Mouse (Mus musculus): ENCODE results near the gene Dkkl1.
A peak's percentile ranks its signal among the peaks of the same experiment; 100 is the strongest.
"Not testable (repeated sequence)": the region's sequence is repeated elsewhere in the genome, so short reads cannot be mapped to it uniquely, and the experiment has no call there.

Dkkl1 gene

GRCm38 (mm10) chr7:45193406-45193805, 18.5 kb downstream of the Dkkl1 start:
- DNase-seq (ENCODE audit: low spot score) = no peak

GRCm38 (mm10) chr7:45192585-45193310, 19.2 kb downstream of the Dkkl1 start:
- DNase-seq (ENCODE audit: low spot score) = no peak

DNA sequence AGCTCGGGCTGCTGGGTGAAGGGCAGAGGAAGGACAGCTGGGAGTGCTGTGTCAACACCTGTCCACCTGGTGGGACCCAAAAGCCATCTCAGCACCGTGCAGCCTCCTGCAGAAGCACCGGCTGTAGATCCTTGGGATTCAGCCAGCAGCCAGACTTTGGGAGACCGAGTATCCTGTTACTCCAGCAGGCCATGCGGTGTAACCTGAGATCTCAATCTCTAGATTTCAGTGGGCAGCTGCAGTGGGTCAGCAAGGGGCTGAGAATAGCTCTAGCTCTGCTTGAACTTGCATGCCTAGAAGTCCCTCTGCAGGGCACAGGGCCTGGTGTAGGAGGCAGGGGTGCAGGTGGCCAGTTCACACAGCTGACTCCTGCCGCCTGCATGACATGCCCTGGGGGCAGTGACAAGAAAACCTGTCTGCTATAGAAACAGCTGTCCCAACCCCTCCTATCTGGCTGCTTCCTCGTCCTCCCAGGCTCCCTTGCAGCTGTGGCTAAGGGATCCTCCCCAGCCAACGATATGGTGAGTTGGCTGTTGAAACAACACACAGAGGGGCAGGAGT, 20.1 kb downstream of the Dkkl1 start:
- DNase-seq (ENCODE audit: low spot score) = no peak

- no peak for DNase-seq (ENCODE audit: low spot score)
Measured at GRCm38 (mm10) chr7:45191161-45191560, 20.8 kb downstream of the Dkkl1 start.

DNA sequence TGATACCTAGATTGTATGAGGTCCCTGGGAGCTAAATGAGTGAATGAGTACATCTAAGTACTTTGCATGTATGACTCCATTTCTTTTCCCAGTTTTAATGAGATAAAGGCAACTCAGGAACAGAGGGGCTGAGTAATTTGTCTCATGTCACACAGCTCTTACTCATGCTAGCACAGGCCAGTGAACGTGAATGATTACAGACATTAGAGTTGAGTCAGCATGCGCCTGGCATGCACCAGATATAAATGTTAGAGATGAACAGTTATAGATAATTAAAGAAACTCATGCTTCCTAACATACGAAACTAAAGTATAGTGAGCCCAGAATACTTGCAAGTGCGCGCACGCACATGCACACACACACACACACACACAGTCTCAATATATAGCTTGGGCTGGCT, 21.8 kb downstream of the Dkkl1 start:
- DNase-seq (ENCODE audit: low spot score) = no peak

- no peak for DNase-seq (ENCODE audit: low spot score)
Measured at GRCm38 (mm10) chr7:45189600-45189999, 22.3 kb downstream of the Dkkl1 start.

- no peak for DNase-seq (ENCODE audit: low spot score)
Measured at GRCm38 (mm10) chr7:45185921-45186320, 26.0 kb downstream of the Dkkl1 start.

- no peak for DNase-seq (ENCODE audit: low spot score)
Measured at GRCm38 (mm10) chr7:45183672-45184071, 28.3 kb downstream of the Dkkl1 start.

DNA sequence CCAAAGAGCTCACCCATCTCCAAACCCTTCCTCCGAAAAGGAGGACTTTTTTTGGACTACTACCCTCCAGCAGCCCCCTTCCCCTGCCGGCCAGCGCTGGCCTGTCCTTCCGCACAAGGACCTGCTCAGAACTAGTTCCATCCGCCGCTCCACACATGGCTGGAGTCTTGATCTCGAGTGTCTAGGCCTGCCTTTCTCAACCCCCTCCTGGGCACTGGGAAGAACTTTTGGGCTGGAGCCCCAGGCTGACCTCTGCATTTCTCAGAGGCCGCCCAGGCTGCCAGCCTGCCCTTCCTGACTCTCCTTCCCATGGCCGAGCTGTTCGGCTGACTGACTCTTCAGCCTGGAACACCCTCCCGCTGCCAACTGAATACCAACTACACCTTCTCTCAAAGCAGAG, 29.3 kb downstream of the Dkkl1 start:
- DNase-seq (ENCODE audit: low spot score) = no peak

GRCm38 (mm10) chr7:45182199-45182601, 29.7 kb downstream of the Dkkl1 start:
- peak; percentile 93 for DNase-seq (ENCODE audit: low spot score)

- no peak for DNase-seq (ENCODE audit: low spot score)
Measured at GRCm38 (mm10) chr7:45181540-45181939, 30.4 kb downstream of the Dkkl1 start.

DNA sequence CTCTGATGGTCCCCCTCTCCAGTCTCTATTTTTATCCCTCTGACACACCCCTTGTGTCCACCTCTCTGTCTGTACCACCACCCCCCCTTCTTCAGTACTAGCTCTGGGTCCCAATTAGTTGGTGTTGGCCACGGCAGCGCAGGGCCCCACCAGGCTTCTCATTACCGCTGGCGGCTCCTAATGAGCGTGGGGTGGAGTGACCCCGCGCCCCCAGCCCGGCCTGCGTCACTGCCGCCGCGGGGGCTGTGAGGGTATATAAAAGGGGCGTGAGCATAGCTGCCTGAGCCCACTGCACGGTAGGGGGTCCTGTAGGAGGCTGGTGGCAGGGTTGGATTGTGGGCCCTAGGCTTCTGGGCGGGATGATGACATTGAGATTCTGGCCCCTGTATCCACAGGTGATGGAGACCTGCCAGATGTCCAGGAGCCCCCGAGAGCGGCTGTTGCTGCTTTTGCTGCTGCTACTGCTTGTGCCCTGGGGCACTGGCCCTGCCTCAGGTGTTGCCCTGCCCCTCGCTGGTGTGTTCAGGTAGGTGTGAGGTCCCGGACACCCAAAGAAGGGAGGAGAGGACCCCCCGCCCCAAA, 31.0 kb downstream of the Dkkl1 start, which contains the start of gene Pth2:
TSS of gene Pth2 (plus strand) at position 100 of the 582 bp plus-strand sequence.
- no peak for DNase-seq (ENCODE audit: low spot score)

- DNase-seq (ENCODE audit: low spot score) = no peak
Measured at GRCm38 (mm10) chr7:45179469-45179868, 32.5 kb downstream of the Dkkl1 start, which contains the start of gene Gfy. TSS of gene Gfy (minus strand) at chr7:45179569.

GRCm38 (mm10) chr7:45178550-45178949, 33.4 kb downstream of the Dkkl1 start:
- DNase-seq (ENCODE audit: low spot score) = no peak

DNA sequence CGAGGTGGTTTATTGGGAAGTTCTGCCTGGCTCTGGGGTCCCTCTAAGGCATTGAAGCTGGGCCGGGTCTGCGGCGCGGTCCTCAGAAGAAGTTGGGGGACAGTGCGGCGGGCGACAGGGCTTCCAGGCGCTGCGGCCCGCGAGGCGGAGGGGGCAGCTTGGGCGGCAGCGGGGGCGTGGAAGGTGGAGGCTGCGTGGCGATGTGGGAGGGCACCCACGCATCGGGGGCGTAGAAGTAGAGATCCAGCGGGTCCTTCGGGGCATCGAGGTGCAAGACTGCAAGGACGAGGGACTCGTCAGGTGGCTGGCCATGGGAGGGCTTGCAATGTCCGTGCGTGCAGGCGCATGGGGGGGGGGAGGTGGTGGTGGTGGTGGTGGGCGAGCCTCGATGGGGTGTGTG, 35.6 kb downstream of the Dkkl1 start:
- DNase-seq (ENCODE audit: low spot score) = no peak

GRCm38 (mm10) chr7:45175929-45176328, 36.0 kb downstream of the Dkkl1 start:
- DNase-seq (ENCODE audit: low spot score) = no peak

DNA sequence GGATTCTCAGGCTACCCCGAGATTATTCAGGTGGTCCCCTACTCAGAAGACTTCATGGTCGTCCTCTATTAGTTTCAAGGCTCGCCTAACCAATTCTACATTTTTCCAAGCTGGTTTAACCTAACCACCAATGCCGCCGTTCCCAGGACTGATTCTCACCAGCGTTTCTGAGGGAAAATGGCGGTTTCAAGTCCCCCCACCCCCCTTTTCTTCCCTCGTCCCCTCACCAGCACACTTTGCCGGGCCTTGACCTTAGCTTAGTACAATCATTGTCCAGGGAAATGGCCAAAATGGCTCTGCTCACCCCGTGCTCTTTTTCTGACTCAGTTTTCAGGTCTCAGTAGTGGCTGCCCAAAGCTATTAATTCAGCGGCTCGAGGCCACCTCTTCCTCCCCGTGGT, 36.5 kb downstream of the Dkkl1 start:
- DNase-seq (ENCODE audit: low spot score) = no peak

DNA sequence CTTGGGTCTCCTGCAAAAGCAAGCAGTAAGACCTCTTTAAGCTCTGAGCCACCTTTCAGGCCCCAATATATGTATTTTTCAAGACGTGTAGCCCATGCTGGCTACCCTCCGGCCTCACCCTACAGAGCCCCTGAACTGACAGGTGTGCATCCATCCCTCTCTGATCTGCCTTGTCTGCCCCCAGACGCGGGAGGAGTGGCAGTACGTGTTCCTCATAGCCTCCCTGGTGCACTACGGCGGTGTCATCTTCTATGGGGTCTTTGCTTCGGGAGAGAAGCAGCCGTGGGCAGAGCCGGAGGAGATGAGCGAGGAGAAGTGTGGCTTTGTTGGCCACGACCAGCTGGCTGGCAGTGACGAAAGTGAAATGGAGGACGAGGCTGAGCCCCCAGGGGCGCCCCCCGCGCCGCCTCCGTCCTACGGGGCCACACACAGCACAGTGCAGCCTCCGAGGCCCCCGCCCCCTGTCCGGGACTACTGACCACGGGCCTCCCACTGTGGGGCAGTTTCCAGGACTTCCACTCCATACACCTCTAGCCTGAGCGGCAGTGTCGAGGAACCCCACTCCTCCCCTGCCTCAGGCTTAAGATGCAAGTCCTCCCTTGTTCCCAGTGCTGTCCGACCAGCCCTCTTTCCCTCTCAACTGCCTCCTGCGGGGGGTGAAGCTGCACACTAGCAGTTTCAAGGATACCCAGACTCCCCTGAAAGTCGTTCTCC, 37.2 kb downstream of the Dkkl1 start:
- DNase-seq (ENCODE audit: low spot score) = no peak

DNA sequence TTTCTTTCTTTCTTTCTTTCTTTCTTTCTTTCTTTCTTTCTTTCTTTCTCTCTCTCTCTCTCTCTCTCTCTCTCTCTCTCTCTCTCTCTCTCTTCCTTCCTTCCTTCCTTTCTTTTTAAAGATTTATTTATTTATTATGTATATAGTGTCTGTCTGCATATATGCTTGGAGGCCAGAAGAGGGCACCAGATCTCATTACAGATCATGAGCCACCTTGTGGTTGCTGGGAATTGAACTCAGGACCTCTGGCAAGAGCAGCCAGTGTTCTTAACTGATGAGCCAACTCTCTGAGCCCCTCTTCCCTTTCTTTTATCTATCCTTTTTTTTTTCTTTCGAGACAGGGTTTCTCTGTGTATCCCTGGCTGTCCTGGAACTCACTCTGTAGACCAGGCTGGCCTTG, 38.2 kb downstream of the Dkkl1 start:
- not testable (repeated sequence) for DNase-seq (ENCODE audit: low spot score)

DNA sequence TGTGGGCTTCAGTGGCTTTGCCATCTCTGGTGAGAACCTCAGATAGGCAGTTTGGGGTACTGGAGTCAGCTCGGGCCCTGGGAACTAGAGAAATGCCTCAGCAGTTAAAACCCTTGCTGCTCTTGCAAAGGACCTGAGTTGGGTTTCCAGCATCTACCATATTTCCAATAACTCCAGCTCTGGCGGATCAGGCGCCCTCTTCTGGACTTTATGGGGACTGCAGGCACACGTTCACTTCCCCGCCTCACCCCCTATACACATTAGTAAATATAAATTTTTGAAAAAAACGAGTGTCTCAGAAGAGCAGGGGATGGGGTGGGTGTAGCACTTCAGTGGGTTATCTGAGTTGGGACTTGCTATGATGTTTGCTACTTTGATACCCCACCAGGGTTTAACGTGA, 39.0 kb downstream of the Dkkl1 start:
- peak; percentile 49 for DNase-seq (ENCODE audit: low spot score)

GRCm38 (mm10) chr7:45169495-45169894, 42.5 kb downstream of the Dkkl1 start:
- no peak for DNase-seq (ENCODE audit: low spot score)

GRCm38 (mm10) chr7:45168656-45169055, 43.3 kb downstream of the Dkkl1 start:
- no peak for DNase-seq (ENCODE audit: low spot score)

Measured in c-Kit-positive CD71-positive TER-119-positive erythroid progenitor cells, embryonic 14.5 days (primary cell).